Mouse (Mus musculus) ovary, postnatal 10 days (tissue): ENCODE results near the gene Smox.

Source experiments
- DNase-seq: peaks from one replicate; pipeline ENCODE4 v3.0.0; 2022; ENCODE audit warnings: low spot score

Smox gene

DNA sequence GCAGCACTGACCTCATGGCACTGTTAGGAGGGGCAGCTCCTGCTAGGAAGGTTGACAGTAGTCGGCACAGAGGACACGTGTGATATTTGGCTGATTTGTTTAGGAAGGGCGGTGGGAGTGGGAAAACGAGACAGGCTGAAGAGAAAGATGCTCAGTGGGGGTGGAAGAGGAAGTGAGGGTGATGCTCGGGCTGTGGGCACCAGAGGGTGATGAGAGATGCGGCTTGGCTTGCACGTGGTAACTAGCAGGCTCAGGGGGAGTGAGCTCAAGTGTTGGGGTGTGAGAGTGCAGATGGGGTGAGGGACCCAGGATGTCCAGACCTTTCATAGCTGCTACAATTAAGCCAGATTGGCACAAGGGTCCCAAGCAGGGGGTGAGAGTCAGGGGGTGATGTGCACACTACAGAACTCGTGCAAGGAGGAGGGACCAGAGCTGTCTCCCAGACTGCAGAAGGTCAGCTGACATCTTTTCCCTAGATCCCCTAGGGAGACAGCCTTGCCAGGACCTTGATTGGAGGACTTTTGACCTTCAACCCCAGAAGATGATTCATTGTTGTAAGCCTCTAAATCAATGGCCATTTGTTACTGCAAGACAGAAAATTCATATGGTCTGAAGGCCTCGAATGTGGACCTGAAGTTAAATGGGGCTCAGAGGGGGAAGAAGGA is 61.6 kb downstream of the Smox start:
- DNase-seq = no peak

DNA sequence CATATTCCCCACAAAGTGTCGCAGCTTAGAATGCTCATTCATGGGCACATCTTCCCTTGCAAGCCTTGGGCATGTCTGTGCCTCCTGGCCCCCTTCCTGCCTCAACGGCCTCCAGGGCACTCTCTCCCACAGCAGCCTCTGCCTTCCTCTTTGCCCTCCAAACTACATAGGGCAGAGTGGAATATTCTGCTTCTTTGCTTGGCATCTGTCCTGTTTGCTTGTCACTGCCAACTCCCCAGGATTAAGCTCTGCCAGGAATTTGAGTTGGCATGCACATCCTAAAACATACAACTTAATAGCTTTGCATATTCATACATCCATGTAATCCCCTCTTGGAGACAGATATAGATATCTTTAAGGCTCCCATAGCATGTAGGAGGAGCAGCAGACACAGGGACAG is 66.6 kb downstream of the Smox start:
- DNase-seq = no peak

DNA sequence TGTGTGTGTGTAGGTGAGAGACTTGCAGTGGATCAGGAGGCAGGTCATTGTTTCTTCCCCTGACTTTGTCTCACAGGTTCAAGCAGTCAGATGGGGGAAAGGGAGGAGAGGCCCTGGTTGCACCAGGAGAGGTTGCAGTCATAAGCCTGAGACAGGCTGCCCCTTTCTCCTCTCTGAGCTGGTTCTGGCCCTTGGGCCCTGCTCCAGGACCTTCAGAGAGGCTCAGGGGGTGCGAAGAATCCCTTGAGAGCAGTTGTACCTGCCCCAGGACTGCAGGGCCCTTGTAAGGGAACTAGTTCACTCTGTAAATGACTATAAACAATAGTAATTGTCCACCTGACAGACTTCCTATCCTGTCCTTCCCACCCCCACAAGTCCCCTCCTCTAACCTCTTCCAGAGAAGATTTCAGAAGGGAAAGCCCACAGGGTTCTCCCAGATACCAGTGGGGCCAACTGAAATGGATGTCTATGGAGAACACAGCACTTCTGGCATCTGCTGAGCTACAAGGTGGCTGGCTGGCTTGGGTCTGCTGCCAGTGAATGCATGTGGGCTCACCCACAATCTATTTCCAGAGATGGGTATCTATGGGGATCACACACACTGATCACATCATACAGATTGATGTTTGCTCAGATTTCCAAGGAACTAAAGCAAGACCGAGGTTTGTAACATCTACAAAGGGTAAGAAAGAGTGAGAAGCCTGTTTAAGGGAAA is 69.1 kb downstream of the Smox start:
- DNase-seq = no peak

DNA sequence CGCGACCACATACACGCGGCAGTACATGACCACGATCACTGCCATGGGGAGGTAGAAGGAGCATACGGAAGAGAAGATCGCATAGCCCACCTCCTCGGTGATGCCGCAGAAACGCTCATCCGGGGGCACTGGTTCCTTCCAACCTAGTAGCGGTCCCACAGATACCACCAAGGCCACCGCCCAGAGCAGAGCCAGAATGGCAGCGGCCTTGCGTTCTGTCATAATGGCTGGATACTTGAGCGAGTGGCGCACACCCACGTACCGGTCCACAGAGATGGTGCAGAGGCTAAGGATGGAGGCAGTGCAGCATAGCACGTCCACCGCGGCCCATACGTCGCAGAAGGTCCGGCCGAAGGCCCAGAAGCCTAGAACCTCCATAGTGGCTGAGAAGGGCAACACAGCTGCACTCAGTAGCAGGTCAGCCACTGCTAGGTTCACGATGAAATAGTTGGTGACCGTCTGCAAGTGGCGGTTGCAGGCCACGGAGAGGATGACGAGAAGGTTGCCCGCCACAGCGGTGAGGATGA is 70.1 kb downstream of the Smox start:
- DNase-seq = no peak

DNA sequence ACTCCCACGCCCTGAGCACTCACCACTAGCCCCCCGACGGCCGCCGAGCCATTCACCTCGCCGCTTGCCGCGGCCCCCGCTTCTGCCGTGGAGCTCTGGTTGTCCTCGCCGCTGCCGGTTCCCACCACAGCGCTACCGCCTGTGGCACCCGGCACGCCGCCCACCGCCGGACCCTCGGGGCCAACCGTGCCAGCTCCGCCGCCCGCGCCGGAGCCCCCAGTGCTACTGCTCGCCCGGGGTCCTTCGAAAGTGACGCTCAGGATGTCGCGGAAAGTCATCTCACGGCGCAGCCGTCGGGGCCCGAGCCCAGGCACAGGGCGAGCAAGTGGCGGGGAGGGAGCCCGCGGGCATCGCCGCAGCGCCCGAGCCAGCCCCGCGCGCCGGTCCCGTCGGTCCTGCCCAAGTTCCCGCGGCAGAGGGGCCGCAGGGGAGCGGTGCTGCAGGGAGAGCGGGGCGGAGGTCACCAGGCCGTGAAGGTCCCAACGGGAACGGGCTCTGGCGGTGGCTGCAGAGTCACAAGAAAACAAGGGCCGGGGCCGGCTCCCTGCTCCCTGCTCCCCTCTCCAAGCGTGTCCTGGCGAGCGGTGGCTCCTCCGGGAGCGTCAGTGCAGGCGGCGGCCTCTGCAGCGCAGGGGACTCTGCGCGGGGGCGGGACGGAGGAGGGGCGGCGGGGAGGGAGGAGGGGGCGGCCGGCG is 70.7 kb downstream of the Smox start, which contains the start of gene Adra1d:
Adra1d (minus strand) TSS at position 393 of the 695 bp plus-strand sequence.
- no peak for DNase-seq

DNA sequence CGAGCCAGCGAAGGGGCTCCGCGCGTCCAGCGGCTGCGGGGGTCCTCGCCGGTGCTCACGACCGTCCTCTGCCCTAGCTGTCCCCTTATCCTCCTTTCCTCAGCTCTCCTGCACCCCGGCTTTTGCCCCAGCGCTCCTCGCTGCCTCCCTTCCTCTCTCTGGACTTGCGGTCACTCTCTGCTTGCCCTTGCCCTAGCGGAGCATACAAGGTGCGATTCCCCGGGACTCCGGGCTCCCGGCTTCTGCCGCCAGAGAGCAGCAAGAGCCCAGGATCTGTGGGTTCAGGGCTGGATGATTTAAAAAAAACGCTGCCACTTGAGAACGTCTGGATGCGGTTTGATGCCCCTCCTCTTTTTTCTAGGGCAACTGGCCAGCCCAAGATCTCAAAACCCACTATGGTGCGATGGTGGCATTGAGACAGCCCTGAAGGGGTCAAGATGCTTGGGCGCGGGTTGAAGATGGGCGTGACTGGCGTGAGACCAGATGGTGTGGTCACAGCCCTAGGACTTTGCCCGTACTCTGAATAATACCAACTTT is 71.4 kb downstream of the Smox start:
- peak; percentile 41 for DNase-seq
